Mouse (Mus musculus) midbrain, embryonic 14.5 days (tissue): ENCODE data around the gene Cntfr. TPM values are rescaled to one million over a fixed set of nuclear protein-coding genes. Genes with fewer than 3 reads are reported as not detected.
A peak's percentile ranks its signal among the peaks of the same experiment; 100 is the strongest.
"Not testable (repeated sequence)": the region's sequence is repeated elsewhere in the genome, so short reads cannot be mapped to it uniquely, and the experiment has no call there.

Source experiments
- ATAC-seq: fragments of 200-750 bp; cut with Nextera tagmentation; 2 replicates; pipeline ENCODE4 v1.8.0; 2017; ENCODE audit warnings: moderate number of reproducible peaks, moderate library complexity; ENCODE audit not compliant: low FRiP score, low TSS enrichment
- DNase-seq: peaks from one replicate; pipeline ENCODE4 v3.0.0-alpha.2; 2015
- H3K27ac ChIP-seq: fragments of 300-500 bp; sonication (generic); replicated peaks from 2 replicates; pipeline ENCODE4 v1.5.1; 2014; ENCODE audit warnings: mild to moderate bottlenecking, low read depth, low read length, moderate library complexity
- H3K27me3 ChIP-seq: fragments of 300-500 bp; sonication (generic); 2 replicates; pipeline ENCODE4 v1.6.1; 2014; ENCODE audit warnings: low read length, control low read depth, mixed read lengths; ENCODE audit not compliant: control insufficient read depth, insufficient read depth
- H3K36me3 ChIP-seq: fragments of 300-500 bp; sonication (generic); 2 replicates; pipeline ENCODE4 v1.6.1; 2014; ENCODE audit warnings: low read length, control low read depth; ENCODE audit not compliant: control insufficient read depth, insufficient read depth
- H3K4me1 ChIP-seq: fragments of 300-500 bp; sonication (generic); 2 replicates; pipeline ENCODE4 v1.6.1; 2014; ENCODE audit warnings: mild to moderate bottlenecking, antibody characterized with exemption, low read length, control low read depth; ENCODE audit not compliant: control insufficient read depth, insufficient read depth
- H3K4me2 ChIP-seq: fragments of 300-500 bp; sonication (generic); 2 replicates; pipeline ENCODE4 v1.6.1; 2014; ENCODE audit warnings: mild to moderate bottlenecking, low read length, moderate library complexity
- H3K4me3 ChIP-seq: fragments of 300-500 bp; sonication (generic); replicated peaks from 2 replicates; pipeline ENCODE4 v1.5.1; 2014; ENCODE audit warnings: low read depth, low read length
- H3K9ac ChIP-seq: fragments of 300-500 bp; sonication (generic); replicated peaks from 2 replicates; pipeline ENCODE4 v1.6.1; 2014; ENCODE audit warnings: mild to moderate bottlenecking, low read length, moderate library complexity
- H3K9me3 ChIP-seq: fragments of 300-500 bp; sonication (generic); 2 replicates; pipeline ENCODE4 v1.6.1; 2016; ENCODE audit warnings: low read length, control low read depth, mixed read lengths; ENCODE audit not compliant: control insufficient read depth
- WGBS: fragments of 180-500 bp; shearing (Covaris S2); extraction: QIAGEN DNeasy Blood & Tissue Kit; methylation state at CpG from one replicate; pipeline ENCODE4 v1.1.7; 2014; 5-methylcytosine and 5-hydroxymethylcytosine counted together
- polyA plus RNA-seq: library from polyadenylated mRNA; unstranded; fragments of >200 nt; fragmentation: Nextera tagmentation; extraction: Ambion mirVana; gene quantifications from 2 replicates; pipeline ENCODE4 v1.2.1, GENCODE M21; 2014

Cntfr gene
- polyA plus RNA-seq, 1 experiment from 2014 or later, result 23.9 TPM

DNA sequence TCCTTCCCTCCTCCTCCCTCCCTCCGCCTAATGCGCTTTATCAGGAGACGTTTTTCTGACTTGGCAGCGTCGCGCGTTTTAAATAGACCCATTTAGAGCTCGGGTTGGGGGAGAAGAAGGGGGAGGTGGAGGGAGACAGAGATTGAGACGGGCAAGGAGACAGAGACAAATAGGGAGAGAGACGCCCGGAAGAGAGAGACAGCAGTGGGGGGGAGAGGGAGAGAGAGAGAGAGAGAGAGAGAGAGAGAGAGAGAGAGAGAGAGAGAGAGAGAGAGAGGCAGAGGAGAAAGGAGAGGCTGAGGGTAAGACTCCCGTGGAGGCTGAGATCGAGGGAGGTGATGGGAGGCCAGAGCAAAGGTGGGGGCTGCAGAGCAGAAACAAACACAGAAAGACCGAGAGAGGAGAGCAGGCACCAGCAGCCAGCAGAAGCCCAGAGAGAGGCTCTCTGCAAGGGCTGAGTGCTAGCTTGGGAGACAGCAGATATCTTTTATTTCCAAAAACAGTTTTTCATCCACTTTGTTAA, 11.9 kb downstream of the Cntfr start:
- H3K36me3 ChIP-seq, H3K4me2 ChIP-seq, H3K9me3 ChIP-seq, H3K27me3 ChIP-seq, DNase-seq, H3K9ac ChIP-seq, H3K4me3 ChIP-seq: not testable (repeated sequence)
- Histone ChIP-seq H3K27ac (0 out of 2 replicates have a peak overlapping the region, but pooled peaks have one; percentile 49), H3K4me1 (peaks cover 15% of the 10 kb centered on the region)
- 0% methylated on average over 14 of the region's 14 CpGs for whole genome bisulfite sequencing
- ATAC-seq, result peak; percentile 22; the same call in 1 of the 2 replicates

DNA sequence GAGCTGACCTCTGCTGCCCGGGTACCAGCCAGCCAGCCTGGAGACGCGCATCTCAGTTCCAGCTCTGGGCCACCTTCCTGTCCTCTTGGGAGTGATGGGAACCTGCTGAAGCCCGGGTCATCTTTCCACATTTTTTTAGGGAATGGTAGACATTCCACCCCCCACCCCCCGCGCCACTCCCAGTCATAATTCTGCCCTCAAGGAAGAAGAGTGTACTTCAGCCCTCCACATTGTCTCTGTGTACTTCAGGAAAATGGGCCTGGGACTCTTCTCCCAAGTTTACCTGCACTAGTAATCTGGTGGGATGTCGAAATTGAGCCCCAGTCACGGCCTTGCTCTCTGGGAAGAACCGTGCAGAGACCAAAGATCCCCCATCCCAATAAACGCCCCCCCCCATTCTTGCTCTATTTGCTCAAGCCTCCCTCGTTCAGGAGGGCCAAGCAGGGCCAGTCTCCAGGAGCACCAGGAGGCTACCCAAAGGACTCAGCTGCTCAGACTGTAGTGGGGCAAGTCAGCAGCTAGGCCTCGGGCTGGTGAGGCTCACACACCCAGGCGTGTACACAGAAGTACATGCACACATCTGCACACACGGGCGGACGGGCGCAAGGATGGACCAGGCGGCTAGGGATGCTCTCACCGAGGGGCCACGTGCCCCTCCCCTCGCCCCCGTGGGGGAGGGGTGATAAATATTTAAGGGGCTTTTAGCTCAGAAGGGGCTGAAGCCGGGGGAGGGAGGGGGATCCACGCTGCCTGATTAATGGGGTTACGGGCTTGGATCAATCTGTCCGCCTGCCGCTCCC, 12.6 kb downstream of the Cntfr start:
- H3K27me3 ChIP-seq, result not testable (repeated sequence)

DNA sequence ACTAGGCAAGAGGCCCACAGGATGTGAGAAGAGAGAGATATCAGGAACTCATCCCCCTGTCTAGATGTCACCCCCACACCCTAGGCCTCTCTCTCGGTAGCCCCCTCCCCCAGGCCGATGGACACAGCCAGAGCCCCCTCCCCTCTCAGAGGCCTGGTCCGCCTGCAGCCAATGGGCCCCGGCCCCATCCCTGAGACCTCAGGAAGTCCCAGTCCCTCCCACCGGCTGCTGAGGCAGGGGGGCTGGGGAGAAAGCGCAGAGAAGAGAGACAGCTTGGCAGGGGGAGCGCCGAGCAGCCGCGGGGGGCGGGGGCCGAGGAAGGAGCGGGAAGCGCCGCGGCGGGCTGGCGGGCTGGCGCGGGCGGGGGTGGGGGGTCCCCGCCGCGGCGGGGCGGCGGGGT, 13.6 kb downstream of the Cntfr start:
- 3% methylated on average over 5 of the region's 27 CpGs for WGBS
- Histone ChIP-seq H3K4me1 (peaks cover 29% of the 10 kb centered on the region), H3K27ac (peak overlapping the region; percentile 70; the same call in 1 of the 2 replicates), H3K4me2 (peak overlapping the region; percentile 36)
- H3K4me3 ChIP-seq, H3K36me3 ChIP-seq, H3K9ac ChIP-seq, DNase-seq, H3K27me3 ChIP-seq, H3K9me3 ChIP-seq: not testable (repeated sequence)
- peak; percentile 44; the same call in 1 of the 2 replicates for ATAC-seq

More for the DNA sequence above, 12.6 kb downstream of the Cntfr start:
- H3K4me3 ChIP-seq, DNase-seq, H3K9me3 ChIP-seq, H3K36me3 ChIP-seq, H3K9ac ChIP-seq: not testable (repeated sequence)
- WGBS, result 1% methylated on average over 22 of the region's 27 CpGs
- H3K4me1 ChIP-seq, result peaks cover 20% of the 10 kb centered on the region
- peak; percentile 63 for ATAC-seq
- H3K27ac ChIP-seq, result peak overlapping the region; percentile 71
- peak overlapping the region; percentile 41 for H3K4me2 ChIP-seq

DNA sequence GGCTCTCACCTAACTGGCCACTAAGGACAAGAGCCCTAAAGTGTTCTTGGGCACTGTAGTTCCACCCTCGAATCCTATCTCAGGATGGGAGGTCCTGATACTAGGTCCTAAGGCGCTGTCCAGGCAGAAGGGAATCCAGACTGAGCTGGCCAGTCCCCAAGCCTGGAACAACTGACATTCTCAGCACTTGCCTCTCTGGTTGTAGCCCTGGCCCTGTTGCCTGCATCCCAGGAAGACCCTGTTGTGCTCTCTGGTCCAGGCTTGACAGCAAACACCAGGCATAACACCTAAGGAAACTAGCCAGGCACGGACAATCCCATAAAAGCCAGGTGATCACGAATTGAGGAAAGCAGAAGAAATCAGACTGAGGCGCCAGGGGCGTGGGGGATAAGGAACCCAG, 14.1 kb downstream of the Cntfr start:
- WGBS, result 20% methylated on average over 6 of the region's 6 CpGs
- Histone ChIP-seq H3K4me3 (no peak overlapping the region), H3K27ac (peak overlapping the region; percentile 70), H3K4me1 (peaks cover 32% of the 10 kb centered on the region), H3K36me3 (no peaks in the 10 kb centered on the region), H3K4me2 (peak overlapping the region; percentile 34), H3K27me3 (no peaks in the 10 kb centered on the region), H3K9me3 (no peaks in the 10 kb centered on the region), H3K9ac (no peak overlapping the region; the same call in 1 of the 2 replicates)
- no peak for DNase-seq
- no peak for ATAC-seq

DNA sequence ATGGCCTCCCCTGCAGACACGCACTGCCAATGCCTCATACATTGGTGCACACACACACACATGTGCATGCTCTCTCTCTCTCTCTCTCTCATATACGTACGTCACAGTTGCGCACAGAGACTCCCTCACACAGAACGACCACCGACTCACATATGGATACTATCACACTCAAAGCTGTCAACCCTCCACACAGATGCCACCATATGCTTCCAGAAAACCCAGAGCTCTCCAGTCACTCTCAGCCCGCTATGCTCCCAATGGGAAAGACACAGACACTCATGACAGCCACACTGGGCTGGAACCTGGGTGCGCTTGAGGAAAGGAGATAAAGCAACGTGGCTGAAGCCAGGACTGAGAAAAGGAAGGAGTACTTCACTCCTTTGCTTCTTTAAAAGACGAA, 14.9 kb downstream of the Cntfr start:
- H3K9ac ChIP-seq, result no peak overlapping the region
- H3K9me3 ChIP-seq, result no peaks in the 10 kb centered on the region
- H3K4me1 ChIP-seq, result peaks cover 41% of the 10 kb centered on the region
- no peaks in the 10 kb centered on the region for H3K36me3 ChIP-seq
- H3K27me3 ChIP-seq, result no peaks in the 10 kb centered on the region
- 69% methylated on average over 10 of the region's 10 CpGs for WGBS
- ATAC-seq, result no peak
- no peak for DNase-seq
- H3K4me3 ChIP-seq, result no peak overlapping the region
- H3K27ac ChIP-seq, result peak overlapping the region; percentile 70; the same call in 1 of the 2 replicates
- no peak overlapping the region for H3K4me2 ChIP-seq

DNA sequence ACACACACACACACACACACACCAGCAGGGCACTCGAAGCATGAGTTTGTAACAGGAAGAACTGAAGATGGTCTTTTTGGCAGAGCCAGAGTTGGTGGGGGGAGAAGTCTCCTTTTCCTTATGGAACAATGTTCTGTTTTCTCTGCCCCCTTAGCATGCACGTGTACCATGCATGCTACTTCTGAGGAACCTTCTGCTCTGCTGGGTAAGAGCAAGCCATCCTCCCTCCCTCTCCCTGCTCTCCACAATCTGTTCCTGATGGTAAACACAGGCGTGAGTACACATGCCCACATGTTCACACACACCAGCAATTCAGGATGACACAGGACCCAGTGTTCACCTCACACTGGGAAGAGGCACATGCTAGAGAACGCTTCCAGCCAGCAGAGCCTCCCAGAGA, 15.7 kb downstream of the Cntfr start:
- Histone ChIP-seq H3K27me3 (no peaks in the 10 kb centered on the region), H3K4me1 (peaks cover 48% of the 10 kb centered on the region), H3K4me2 (no peak overlapping the region), H3K36me3 (no peaks in the 10 kb centered on the region), H3K9me3 (no peaks in the 10 kb centered on the region), H3K9ac (0 out of 2 replicates have a peak overlapping the region, but pooled peaks have one; percentile 12), H3K27ac (no peak overlapping the region), H3K4me3 (no peak overlapping the region)
- DNase-seq (no peak), ATAC-seq (no peak)
- 61% methylated on average over 4 of the region's 4 CpGs for WGBS

DNA sequence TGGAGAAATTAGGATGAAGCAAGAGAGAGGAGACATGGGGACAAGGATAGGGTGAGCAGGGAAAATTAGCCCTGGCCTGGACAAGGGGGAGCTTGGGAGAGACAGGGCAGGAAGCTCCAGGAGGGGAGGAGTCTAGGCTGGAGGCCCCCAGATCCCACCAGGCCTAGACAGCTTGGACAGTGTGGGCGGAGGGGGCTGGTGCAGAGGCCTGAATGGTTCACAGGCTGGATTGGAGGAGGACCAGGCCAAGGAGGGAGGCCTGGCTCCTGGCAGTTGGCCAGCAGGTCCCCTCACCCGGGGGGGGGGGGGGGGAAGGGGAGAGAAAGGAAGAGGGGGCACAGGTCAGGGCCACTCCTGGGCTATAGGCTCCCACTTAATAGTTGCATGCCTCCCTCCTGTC, 17.6 kb downstream of the Cntfr start:
- Histone ChIP-seq H3K4me1 (peaks cover 54% of the 10 kb centered on the region), H3K27ac (0 out of 2 replicates have a peak overlapping the region, but pooled peaks have one; percentile 21)
- DNase-seq, result no peak

DNA sequence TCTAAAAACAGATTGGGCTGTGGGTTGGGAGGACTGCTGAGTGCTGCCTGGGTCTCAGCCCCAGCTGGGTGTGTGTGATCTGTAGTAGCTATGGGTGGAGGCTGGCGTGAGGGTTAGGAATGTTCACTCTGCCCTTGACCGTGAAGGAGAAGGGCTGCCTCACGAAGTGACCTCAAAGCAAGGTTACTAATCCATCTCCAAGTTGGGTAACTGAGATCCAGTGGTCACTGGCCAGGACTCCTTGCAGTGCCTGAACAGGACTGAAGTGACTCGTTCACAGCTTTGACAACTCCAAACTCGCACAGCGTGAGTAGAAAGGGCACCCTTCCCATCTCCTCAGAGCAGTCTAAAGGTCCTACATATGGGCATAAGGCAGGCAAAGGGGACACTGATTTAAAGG, 18.0 kb downstream of the Cntfr start:
- 65% methylated on average over 6 of the region's 6 CpGs for WGBS
- no peaks in the 10 kb centered on the region for H3K27me3 ChIP-seq
- peaks cover 54% of the 10 kb centered on the region for H3K4me1 ChIP-seq
- no peak overlapping the region for H3K4me2 ChIP-seq
- no peaks in the 10 kb centered on the region for H3K9me3 ChIP-seq
- DNase-seq, result no peak
- no peak overlapping the region for H3K9ac ChIP-seq
- 0 out of 2 replicates have a peak overlapping the region, but pooled peaks have one; percentile 21 for H3K27ac ChIP-seq
- H3K4me3 ChIP-seq, result no peak overlapping the region
- no peak for ATAC-seq
- no peaks in the 10 kb centered on the region for H3K36me3 ChIP-seq

More for the DNA sequence above, 17.6 kb downstream of the Cntfr start:
- no peak overlapping the region; the same call in 1 of the 2 replicates for H3K9ac ChIP-seq
- H3K27me3 ChIP-seq, result no peaks in the 10 kb centered on the region
- 13% methylated on average over 2 of the region's 2 CpGs for WGBS
- H3K36me3 ChIP-seq, result no peaks in the 10 kb centered on the region
- H3K4me2 ChIP-seq, result no peak overlapping the region
- no peak for ATAC-seq
- no peaks in the 10 kb centered on the region for H3K9me3 ChIP-seq
- no peak overlapping the region for H3K4me3 ChIP-seq
